Mouse (Mus musculus) kidney, embryonic 14.5 days (tissue): ENCODE measurements around the gene Epb41l3. TPM values are rescaled to one million over a fixed set of nuclear protein-coding genes. Genes with fewer than 3 reads are reported as not detected.

Source experiments
- ATAC-seq: fragments of 200-750 bp; cut with Nextera tagmentation; 2 replicates; pipeline ENCODE4 v1.8.0; 2017; ENCODE audit warnings: moderate number of reproducible peaks, mild to moderate bottlenecking, moderate TSS enrichment, moderate library complexity; ENCODE audit not compliant: low FRiP score, low TSS enrichment
- H3K27ac ChIP-seq: fragments of 300-500 bp; sonication (generic); 2 replicates; pipeline ENCODE4 v1.5.1; 2014; ENCODE audit warnings: low read depth, mild to moderate bottlenecking, low read length, moderate library complexity, mixed read lengths
- H3K27me3 ChIP-seq: fragments of 300-500 bp; sonication (generic); 2 replicates; pipeline ENCODE4 v1.6.1; 2014; ENCODE audit warnings: mild to moderate bottlenecking, low read length; ENCODE audit not compliant: control insufficient read depth, insufficient read depth
- H3K36me3 ChIP-seq: fragments of 300-500 bp; sonication (generic); 2 replicates; pipeline ENCODE4 v1.6.1; 2014; ENCODE audit warnings: low read length, mixed read lengths; ENCODE audit not compliant: control insufficient read depth, insufficient read depth
- H3K4me1 ChIP-seq: fragments of 300-500 bp; sonication (generic); 2 replicates; pipeline ENCODE4 v1.6.1; 2014; ENCODE audit warnings: low read length, mixed read lengths; ENCODE audit not compliant: control insufficient read depth, insufficient read depth
- H3K4me2 ChIP-seq: fragments of 300-500 bp; sonication (generic); replicated peaks from 2 replicates; pipeline ENCODE4 v1.6.1; 2014; ENCODE audit warnings: low read depth, mild to moderate bottlenecking, low read length
- H3K4me3 ChIP-seq: fragments of 300-500 bp; sonication (generic); 2 replicates; pipeline ENCODE4 v1.5.1; 2014; ENCODE audit warnings: mild to moderate bottlenecking, low read length
- H3K9ac ChIP-seq: fragments of 300-500 bp; sonication (generic); 2 replicates; pipeline ENCODE4 v1.6.1; 2014; ENCODE audit warnings: low read depth, mild to moderate bottlenecking, low read length, moderate library complexity
- H3K9me3 ChIP-seq: fragments of 300-500 bp; sonication (generic); 2 replicates; pipeline ENCODE4 v1.6.1; 2016; ENCODE audit warnings: low read length; ENCODE audit not compliant: control insufficient read depth
- WGBS: fragments of 180-500 bp; shearing (Covaris S2); extraction: QIAGEN DNeasy Blood & Tissue Kit; methylation state at CpG from one replicate; pipeline ENCODE4 v1.1.7; 2014; 5-methylcytosine and 5-hydroxymethylcytosine counted together
- polyA plus RNA-seq: library from polyadenylated mRNA; unstranded; fragments of >200 nt; fragmentation: Nextera tagmentation; extraction: Ambion mirVana; gene quantifications from 2 replicates; pipeline ENCODE4 v1.2.1, GENCODE M21; 2014

The Epb41l3 gene
- polyA plus RNA-seq, 1 experiment from 2014 or later, result 29.7 TPM

DNA sequence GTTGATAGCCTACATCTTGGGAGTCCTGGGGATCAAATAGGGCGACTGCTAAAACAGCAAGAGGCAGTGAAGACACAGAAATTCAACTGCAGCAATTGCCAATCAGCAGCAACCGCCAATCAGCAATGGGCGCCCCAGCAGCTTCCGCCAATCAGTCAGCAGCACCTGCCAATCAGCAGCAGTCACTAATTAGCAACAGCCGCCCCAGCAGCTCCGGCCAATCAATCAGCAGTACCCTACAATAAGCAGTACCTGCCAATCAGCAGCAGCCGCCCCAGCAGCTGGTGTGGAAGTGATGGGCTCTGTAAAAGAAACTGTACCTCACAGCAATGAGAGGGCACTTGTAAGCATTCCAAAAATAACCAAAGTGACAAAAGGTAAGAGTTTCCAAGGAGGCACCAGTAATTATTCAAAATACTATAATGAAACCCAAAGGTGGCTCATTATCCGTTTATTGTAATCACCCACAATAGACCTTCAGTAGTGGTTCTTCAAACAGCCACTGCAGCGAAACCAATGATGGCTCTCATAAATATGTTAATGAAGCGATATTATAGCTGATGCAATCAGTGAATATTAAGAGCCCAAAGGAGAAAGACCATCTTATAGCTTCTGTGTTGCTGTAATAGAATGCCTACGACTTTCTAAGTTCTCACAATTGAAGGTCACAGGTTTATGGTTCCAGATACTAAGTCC is 228.2 kb downstream of the Epb41l3 start:
- Histone ChIP-seq H3K36me3 (no peaks in the 10 kb centered on the region), H3K27me3 (no peaks in the 10 kb centered on the region), H3K4me1 (no peaks in the 10 kb centered on the region), H3K4me3 (no peak overlapping the region), H3K27ac (no peak overlapping the region), H3K4me2 (no peak overlapping the region), H3K9me3 (no peaks in the 10 kb centered on the region), H3K9ac (no peak overlapping the region)
- WGBS, result 83% methylated on average over 11 of the region's 11 CpGs
- ATAC-seq, result no peak

GRCm38 (mm10) chr17:69307636-69308035 is 232.2 kb downstream of the Epb41l3 start:
- no peaks in the 10 kb centered on the region for H3K36me3 ChIP-seq
- H3K9me3 ChIP-seq, result no peaks in the 10 kb centered on the region
- ATAC-seq, result no peak
- no peak overlapping the region for H3K4me3 ChIP-seq
- H3K4me2 ChIP-seq, result no peak overlapping the region
- H3K27ac ChIP-seq, result no peak overlapping the region
- no peaks in the 10 kb centered on the region for H3K4me1 ChIP-seq
- H3K9ac ChIP-seq, result no peak overlapping the region
- no peaks in the 10 kb centered on the region for H3K27me3 ChIP-seq
- 74% methylated on average over 9 of the region's 9 CpGs for WGBS

GRCm38 (mm10) chr17:69309872-69310271 is 234.4 kb downstream of the Epb41l3 start:
- H3K9ac ChIP-seq, result no peak overlapping the region
- ATAC-seq, result no peak

GRCm38 (mm10) chr17:69320496-69320895 is 245.0 kb downstream of the Epb41l3 start:
- Histone ChIP-seq H3K4me3 (no peak overlapping the region), H3K4me2 (no peak overlapping the region), H3K27ac (no peak overlapping the region), H3K9ac (no peak overlapping the region), H3K9me3 (no peaks in the 10 kb centered on the region), H3K4me1 (no peaks in the 10 kb centered on the region), H3K27me3 (no peaks in the 10 kb centered on the region), H3K36me3 (no peaks in the 10 kb centered on the region)
- no peak for ATAC-seq
- WGBS, result 93% methylated on average over 10 of the region's 10 CpGs

More at GRCm38 (mm10) chr17:69309872-69310271, 234.4 kb downstream of the Epb41l3 start:
- H3K4me3 ChIP-seq, result no peak overlapping the region
- H3K36me3 ChIP-seq, result no peaks in the 10 kb centered on the region
- H3K27me3 ChIP-seq, result no peaks in the 10 kb centered on the region
- 75% methylated on average over 4 of the region's 4 CpGs for WGBS
- no peaks in the 10 kb centered on the region for H3K9me3 ChIP-seq
- no peaks in the 10 kb centered on the region for H3K4me1 ChIP-seq
- no peak overlapping the region for H3K4me2 ChIP-seq
- no peak overlapping the region for H3K27ac ChIP-seq

GRCm38 (mm10) chr17:69322721-69323120 is 247.2 kb downstream of the Epb41l3 start:
- WGBS, result 92% methylated on average over 2 of the region's 2 CpGs
- H3K9ac ChIP-seq, result no peak overlapping the region
- no peaks in the 10 kb centered on the region for H3K4me1 ChIP-seq
- ATAC-seq, result no peak
- H3K9me3 ChIP-seq, result no peaks in the 10 kb centered on the region
- H3K4me2 ChIP-seq, result no peak overlapping the region
- no peak overlapping the region for H3K4me3 ChIP-seq
- no peaks in the 10 kb centered on the region for H3K27me3 ChIP-seq
- no peaks in the 10 kb centered on the region for H3K36me3 ChIP-seq
- no peak overlapping the region for H3K27ac ChIP-seq

Other genes starting within 250 kb of the Epb41l3 start
- gene Tmem200c, start 249.1 kb upstream of the Epb41l3 start, polyA plus RNA-seq, result 0.43 and 0.56 TPM in 2 replicates